Mouse (Mus musculus): Measurements from ENCODE around the gene Dld. TPM values are rescaled to one million over a fixed set of nuclear protein-coding genes. Genes with fewer than 3 reads are reported as not detected.

Gene Dld
- polyA plus RNA-seq, 1 experiment from 2014 or later = 136 TPM

GRCm38 (mm10) chr12:31283131-31283530 lies 68.1 kb downstream of the Dld start:
- Histone ChIP-seq H3K4me1 (peaks cover 12% of the 10 kb centered on the region; the same call in 1 of the 2 replicates), H3K27me3 (ENCODE audit: poor library complexity, severe bottlenecking) (no peaks in the 10 kb centered on the region), H3K36me3 (replicated peaks) (peaks cover 49% of the 10 kb centered on the region), H3K9me3 (no peaks in the 10 kb centered on the region), H3K27ac (no peak overlapping the region), H3K4me3 (no peak overlapping the region)
- DNase-seq (ENCODE audit: extremely low spot score, low spot score) = no peak
- 92% methylated on average over 4 of the region's 4 CpGs for WGBS

GRCm38 (mm10) chr12:31282241-31282640 lies 69.0 kb downstream of the Dld start:
- DNase-seq (ENCODE audit: extremely low spot score, low spot score) = no peak
- H3K9me3 ChIP-seq = no peaks in the 10 kb centered on the region

More at GRCm38 (mm10) chr12:31282241-31282640, 69.0 kb downstream of the Dld start:
- H3K36me3 ChIP-seq (replicated peaks) = peaks cover 41% of the 10 kb centered on the region
- H3K27me3 ChIP-seq (ENCODE audit: poor library complexity, severe bottlenecking) = no peaks in the 10 kb centered on the region
- no peak overlapping the region for H3K4me3 ChIP-seq
- H3K4me1 ChIP-seq = peaks cover 12% of the 10 kb centered on the region; the same call in 1 of the 2 replicates
- 94% methylated on average over 5 of the region's 5 CpGs for WGBS
- H3K27ac ChIP-seq = no peak overlapping the region

Other genes with a start within 250 kb of the Dld start
- gene Gm6993, start 110.7 kb downstream of the Dld start, polyA plus RNA-seq (2016; fragmentation: Nextera tagmentation; extraction: Ambion mirVana) = not detected in 2 replicates
- gene Lamb1, start 86.2 kb downstream of the Dld start, polyA plus RNA-seq (2016; fragmentation: Nextera tagmentation; extraction: Ambion mirVana) = 22.6 and 23.1 TPM in 2 replicates
- not detected in 2 replicates for gene Slc26a3, start 39.4 kb upstream of the Dld start, polyA plus RNA-seq (2016; fragmentation: Nextera tagmentation; extraction: Ambion mirVana)
- 16.7 and 19.2 TPM in 2 replicates for gene Cbll1, start 148.2 kb upstream of the Dld start, polyA plus RNA-seq (2016; fragmentation: Nextera tagmentation; extraction: Ambion mirVana)
- not detected in 2 replicates for gene Slc26a4, start 208.5 kb upstream of the Dld start, polyA plus RNA-seq (2016; fragmentation: Nextera tagmentation; extraction: Ambion mirVana)

Measured in forebrain, embryonic 10.5 days (tissue).